Mouse (Mus musculus): Measurements from ENCODE around the gene Tm9sf3.

The Tm9sf3 gene

DNA sequence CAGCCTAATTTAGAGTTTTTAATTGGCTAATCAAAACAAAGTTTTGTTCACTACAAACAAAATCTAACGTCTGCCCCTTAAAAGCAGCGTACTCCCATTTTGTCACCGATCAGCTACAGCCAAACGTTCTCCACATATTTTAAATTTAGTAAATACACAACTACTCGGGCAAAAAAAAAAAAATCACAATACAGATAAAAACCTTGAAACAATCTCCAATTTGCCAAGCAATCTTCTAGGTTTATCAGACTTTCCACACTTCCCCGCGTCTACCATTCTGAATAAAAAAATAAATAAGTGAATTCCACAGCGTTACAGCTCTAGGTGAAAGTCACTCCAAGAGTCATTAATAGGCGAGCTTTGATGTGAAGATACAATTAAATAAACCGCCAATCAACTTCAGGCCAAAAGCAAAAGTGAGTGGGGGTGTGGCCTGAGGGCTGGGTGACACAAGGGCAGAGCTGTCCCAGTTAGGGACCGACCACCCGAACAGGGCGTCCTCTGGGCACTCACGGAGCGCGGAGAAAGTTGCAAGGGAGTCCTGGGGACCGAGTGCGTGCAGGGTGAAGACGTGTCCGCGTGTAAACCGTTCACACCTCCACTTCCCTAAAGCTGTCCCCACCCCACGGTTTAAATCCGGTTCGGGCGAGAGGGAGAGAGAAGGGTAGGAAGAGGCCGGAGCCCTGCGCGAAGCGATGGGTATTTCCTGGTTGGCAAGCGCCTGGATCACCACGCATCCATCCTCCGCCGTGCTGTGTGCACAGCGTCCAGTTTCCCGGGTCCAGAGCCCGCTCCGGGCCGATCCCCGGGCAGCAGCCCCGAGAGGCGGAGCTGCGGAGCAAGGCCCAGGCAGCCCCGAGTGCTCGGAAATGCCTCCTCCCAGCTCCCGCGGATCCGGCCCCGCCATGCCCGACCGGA, 826 bp downstream of the Tm9sf3 start:
- DNase-seq: peak; percentile 76

DNA sequence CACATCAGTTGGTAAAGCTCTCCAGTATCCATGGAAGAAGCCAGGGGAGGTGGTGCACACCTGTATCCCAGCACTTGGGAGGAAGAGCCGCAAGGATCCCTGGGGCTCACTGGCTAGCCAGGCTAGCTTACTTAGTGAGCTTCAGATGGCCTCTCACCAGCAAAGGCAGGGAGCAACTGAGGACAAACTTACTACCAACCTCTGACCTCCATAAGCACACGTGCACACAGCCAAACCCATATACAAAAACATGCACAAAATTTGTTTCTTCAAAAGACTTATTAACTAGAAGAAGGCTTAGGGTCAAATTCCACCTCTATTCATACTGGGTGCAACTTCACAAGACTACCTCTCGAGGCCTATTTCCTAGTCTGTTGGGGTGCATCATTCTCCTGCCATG, 3.1 kb downstream of the Tm9sf3 start:
- DNase-seq: no peak

DNA sequence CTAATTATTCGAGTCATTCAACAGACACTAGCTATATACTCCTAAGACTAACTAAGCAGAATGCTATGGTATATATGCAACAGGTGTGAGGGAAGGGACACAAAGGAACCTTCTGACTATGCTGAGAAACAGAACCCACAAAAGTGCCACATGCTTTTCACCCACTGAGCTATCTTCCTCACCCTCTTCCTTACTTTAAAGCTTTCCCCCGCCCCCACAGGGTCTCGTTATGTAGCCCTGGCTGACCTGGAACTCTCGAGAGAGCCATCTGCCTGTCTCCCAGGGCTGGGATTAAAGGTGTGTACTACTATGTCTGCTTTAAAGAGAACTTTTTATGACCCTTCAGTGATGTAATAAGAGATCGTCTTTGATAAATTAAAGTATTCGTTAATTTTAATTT, 4.5 kb downstream of the Tm9sf3 start:
- no peak for DNase-seq

DNA sequence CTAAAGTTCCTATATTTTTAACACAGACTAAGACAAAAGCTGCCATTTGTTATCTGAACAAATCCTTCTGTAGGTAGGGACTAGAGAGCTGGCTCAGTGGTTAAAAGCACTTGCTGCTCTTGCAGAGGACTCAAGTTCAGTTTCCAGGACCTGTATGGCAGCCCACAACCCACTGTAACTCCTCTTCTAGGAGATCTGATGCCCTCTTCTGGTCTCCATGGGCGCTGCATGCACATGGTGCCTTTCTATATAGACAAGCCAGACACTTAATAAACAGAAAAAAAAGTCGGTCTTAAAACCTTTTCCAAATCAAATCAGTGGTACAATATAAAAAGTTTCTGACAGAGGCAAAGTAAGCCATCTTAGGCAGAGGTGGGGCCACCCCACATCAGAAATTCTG, 5.1 kb downstream of the Tm9sf3 start:
- peak; percentile 51 for DNase-seq

DNA sequence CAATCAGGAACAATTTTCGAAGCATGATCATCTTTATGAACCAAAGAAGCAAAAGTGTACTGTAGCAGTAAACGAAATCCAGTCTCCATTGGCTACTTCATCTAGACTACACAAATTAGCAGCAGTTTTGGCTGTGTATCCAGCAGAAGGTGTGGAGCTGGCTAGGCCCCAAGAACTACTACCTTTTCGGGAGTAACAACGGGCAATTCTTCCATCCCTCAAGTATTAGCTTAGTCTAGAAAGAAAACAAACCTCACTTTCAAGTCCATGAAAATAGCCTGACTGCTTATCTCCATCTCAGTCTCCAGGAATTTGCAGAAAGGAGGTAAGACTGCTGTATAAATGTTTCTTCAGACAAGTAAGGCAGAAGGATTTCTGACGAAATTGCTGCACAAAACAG, 9.2 kb downstream of the Tm9sf3 start:
- DNase-seq: no peak

DNA sequence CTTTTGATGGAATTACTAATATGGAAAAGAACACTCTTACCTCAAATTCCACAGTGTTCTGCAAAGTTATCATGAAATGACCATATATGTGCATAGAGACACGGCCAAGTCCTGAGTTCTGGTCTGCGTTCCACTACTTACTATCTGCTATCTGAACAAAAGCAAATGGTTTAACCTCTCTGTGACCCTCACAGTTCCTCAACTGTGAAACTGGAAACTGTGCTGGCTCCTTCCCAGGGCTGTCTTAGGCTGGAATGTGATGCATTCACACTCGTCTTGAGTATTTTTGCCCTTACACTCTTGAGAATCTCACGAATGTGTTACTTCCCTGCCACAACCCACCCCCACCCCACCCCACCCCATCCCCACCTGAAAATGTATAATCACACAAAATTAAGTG, 14.8 kb downstream of the Tm9sf3 start:
- DNase-seq: no peak

DNA sequence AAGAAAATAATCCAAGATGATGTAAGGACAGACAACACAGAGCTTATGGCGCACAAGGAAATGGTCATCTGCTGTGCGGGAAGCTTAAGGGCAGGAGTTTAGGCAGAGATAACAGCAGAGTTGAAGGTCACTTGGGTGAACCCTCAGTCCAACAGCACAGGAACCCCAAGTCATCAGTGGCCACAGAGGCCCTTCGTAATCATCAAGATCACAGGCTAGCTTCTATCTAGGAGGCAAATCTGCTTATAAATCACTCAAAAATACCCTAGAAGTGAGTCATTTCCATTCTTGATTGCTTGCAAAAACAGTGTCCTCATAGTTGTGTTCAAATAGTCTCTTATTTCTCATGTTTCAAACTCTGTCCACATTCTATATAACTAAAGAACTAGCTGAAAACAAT, 15.5 kb downstream of the Tm9sf3 start:
- DNase-seq: no peak

DNA sequence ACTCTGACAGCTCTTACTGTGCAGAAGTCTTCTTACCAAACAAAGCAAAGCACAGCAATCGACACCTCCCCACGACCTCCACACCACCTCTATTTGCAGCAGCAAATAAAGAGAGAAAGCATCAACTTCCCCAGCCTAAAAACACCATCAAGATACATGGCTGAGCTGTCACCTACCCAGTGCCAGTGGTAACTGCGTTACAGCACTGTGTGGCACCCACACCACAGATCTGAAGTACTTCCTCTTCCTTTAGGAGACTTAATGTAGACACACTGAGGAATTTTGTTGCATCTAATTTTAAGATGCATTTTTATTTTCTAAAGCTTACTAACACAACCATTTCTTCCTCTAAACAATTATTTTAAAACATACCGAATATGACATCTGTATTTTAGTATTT, 17.5 kb downstream of the Tm9sf3 start:
- DNase-seq: no peak

DNA sequence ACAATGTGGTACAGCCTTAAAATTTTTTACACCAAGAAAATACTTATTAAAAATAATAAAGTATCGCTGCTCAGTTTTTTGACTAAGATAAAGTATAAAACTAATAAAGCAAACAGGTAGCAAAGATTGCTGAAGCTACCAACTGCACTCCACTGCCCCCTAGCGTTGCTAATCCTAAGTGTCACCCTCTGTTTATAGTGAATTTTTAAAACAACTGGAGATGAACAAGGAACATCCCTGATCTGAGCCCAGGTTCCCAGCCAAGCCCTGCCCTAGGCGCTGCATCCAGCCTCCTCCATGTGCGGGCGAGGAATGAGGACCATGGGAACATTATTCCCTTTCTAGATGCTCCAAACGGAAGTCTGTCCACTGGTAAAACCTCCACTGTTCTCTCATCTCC, 19.2 kb downstream of the Tm9sf3 start:
- DNase-seq: peak; percentile 52

DNA sequence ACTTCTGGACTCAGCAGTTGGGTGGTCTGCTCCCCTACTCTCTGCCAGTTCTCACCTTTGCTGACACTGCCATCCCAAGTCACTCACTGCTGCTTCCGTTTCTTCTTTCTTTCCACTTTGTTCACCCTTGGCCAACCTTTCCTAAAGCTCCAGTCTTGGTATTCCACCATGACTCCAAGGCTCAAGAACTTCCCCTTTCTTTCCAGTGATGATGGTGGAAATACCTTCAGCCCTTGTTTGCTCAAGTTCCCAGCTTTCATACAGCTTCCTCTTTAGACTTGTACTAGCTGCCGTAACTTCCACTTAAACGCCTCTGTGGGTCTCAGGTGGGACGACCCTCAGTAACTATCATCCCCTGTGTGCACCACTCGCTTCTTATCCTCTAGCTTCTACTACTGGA, 21.8 kb downstream of the Tm9sf3 start:
- DNase-seq: no peak

DNA sequence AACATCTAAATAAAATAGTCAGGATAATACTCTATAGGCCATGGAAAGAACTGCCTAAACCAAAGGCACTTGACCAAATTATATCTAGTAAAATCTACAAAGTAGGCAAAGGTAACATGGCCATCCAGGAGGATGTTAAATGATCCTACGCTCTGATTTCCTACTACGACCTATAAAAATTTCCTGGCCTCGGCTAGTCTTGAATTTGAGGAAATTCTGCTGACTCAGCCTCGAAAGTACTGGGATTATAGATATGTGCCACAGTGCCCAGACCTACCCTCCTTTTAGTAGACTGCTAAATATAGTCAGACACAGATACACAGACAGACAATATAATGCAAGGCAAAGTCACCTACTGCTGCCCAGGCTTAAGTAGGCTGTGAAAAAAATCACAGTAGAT, 30.1 kb downstream of the Tm9sf3 start:
- DNase-seq: no peak

DNA sequence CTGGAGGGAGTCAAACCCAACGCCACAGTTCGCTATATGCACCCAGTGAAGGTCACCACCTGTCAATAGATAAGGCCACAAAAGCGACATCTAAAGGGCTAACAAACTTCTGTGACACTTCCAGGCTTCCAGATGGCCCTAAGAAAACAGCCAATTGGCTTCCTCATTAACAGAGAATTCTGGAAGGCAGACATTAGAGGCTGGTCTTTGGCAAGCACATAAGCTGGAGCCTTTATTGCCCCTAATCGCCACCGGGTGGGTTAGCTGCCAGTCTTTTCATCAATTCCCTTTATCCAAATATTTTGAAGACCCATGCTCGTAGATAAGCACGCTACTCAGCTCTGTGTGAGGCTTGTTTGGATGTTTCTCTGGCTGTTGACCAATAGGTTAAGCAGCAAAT, 55.5 kb downstream of the Tm9sf3 start:
- DNase-seq: no peak

DNA sequence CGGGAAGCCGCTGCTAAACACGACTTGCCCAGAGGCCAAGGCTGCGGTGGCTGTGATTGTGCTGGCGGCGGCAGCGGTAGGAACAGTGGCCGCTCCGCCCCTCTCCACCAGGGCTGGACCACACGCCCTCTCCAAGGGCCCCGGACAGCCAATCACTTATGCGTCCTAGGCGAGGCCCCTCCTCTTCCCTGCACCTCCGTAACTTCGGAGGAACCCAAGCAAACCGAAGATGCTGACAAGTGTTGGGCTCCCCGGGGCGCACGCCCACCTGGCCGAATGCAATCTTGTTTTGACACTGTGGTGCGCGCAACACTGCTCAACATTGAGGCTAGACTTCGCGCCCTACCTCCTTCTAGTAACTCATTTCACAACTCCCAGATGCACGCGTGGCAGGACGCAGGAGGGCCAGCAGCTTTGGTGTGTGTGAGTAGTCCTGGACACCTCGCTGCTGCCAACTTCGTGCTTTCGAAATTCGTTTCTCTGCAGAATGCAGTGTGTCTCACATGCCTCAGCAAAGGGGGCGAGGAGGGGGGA, 56.9 kb downstream of the Tm9sf3 start, which contains the start of gene Tll2:
TSS of gene Tll2 (minus strand) at position 25 of the 534 bp plus-strand sequence.
- peak; percentile 48 for DNase-seq

DNA sequence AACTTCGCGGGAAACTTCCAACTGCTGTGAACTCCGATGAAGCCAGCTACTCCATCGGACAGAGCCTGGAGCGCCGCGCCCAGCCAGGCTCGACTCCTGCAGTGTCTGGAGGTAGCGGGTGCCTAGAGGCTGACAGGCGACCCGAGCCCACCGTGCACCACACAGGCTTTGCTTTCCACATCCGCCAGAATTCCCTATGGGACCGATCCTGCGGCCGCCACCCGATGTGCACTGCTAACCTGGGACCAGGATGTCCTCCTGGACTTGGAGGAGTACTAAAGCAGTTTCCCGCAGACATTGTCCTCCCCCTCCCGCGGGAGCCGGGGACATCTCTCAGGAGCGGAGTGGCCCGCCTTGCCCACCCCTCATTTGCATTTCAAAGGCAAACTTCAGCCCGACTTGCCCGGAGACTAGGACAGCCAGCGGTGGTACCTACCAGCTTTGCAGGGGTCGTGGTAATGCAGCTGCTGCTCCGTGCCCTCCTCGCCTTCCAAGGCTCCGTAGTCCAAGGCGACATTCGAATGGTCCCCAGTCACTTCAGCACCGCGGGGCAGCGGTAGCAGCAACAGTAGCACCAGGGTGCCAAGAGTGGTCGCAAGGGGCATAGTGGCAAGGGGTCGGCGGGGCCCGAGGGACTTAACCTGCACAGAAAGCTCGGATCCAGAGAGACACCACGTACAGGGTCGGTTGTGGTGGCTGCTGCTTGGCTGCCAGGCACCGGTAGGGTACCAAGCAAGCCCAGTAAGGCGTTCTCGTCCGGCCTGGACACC, 57.6 kb downstream of the Tm9sf3 start:
- DNase-seq: no peak

DNA sequence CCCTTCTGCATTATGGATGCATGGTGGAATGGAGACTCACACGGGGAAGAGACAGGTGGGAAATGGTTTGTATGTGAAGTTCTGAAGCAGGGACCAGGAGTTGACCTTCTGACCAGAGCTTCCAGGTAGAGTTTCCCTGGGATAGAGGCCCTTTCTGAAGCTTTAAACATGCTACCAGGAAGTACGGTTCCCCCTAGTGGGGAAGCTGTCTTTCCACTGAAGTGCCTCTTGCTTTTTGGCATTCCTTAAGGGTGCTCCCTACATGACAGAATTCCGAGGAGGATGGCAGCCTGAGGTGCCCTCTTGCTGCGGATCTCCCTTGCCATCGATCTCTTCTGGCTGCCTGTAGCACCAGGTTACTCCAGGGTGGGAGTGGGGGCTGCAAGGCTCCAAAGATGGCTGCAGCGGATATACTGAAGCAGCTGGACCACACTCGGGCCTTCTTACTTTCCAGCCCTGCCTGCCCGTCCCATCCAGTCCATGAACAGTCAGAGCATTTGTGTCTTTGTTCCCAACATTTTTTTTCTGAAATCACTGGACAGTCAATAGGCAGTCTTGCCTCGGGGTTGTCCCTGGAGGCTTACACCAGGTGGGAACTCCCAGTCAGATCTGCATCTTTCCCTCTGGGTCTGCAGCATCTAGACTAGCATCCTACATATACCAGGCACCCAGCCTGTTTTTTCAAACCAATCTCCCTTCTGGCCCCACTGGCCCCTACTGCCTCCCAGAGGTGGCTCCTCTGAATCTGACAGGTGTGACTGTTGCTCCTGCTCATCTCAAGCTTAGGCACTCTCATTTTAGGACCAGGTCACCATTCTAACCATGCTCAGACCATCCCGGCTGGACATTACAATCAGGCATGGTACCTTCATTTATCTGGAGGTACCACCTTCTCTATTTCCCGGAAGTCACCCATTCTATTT, 59.4 kb downstream of the Tm9sf3 start:
- DNase-seq: no peak

DNA sequence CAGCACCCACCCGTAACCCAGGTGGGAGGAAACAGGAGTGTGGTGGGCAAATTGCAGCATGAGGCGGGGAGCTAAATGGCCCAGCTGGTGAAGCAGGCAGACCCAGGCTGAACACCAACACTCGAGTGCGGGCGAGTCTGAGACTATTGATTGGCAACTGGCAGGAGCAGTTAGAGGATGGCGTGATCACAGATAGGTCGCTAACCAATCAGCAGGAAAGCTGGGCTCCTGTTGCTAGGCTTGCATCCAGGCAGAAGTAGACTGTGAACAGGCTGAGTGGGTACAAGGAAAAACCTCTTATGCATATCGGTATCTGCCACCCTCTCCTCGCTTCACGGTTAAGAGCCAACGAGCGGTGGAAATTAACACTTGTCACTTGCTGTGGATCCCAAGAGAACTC, 66.2 kb downstream of the Tm9sf3 start:
- no peak for DNase-seq

DNA sequence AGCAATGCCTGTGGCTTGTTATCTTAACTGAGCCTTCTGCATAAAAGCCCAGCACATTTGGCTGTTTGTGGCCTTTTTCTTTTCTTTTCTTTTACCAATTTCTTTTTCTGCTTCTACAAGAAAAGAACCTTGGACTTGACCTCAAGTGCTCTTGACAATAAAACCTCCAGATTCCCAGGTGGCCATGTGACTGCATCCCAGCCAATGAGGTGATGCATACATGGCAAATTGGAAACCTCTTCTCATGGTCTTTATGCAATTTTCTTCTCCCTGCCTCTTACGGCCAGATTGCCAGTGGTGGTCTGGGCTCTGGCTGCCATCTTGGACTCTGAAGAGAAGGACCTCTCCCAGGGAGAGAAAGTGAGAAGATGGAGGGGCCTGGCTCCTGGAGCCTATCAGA, 70.4 kb downstream of the Tm9sf3 start:
- DNase-seq: no peak

DNA sequence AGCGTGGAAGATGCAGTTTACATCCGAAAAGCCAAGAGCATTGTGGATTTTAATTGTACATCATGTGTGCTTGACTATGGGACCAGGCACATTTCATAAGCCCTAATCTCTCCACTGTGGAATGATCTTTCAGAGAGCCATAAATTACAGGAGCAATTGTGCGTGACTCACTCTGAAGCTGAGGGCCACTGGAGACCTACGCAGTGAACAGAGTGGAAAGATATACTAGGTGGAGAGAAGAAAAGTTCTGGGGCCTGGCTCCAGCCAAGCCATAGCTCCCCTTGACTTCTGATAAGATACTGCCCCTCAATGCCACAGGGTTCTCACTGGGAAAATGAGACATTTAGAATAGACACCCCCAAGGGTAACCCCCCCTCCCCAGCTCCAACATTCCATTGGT, 70.8 kb downstream of the Tm9sf3 start:
- DNase-seq: no peak

DNA sequence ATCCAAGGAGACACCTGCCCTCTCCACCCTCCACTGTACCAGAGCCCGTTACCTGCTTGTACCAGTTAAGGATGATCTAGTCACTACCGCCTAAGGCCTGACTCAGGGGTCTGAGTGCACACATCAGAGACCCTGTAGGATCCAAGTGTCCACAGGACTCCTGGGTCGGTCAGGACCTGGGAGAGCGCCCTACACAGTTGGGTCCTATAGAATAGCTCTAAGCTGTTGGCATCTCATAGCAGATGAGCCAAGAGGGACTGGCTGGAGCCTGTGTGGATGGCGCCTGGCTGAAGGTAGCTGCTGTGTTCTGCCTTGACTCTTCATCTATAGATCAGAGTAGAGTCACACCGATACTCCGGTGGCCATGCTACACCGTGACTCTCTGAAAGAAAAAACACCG, 72.1 kb downstream of the Tm9sf3 start:
- peak; percentile 18 for DNase-seq

DNA sequence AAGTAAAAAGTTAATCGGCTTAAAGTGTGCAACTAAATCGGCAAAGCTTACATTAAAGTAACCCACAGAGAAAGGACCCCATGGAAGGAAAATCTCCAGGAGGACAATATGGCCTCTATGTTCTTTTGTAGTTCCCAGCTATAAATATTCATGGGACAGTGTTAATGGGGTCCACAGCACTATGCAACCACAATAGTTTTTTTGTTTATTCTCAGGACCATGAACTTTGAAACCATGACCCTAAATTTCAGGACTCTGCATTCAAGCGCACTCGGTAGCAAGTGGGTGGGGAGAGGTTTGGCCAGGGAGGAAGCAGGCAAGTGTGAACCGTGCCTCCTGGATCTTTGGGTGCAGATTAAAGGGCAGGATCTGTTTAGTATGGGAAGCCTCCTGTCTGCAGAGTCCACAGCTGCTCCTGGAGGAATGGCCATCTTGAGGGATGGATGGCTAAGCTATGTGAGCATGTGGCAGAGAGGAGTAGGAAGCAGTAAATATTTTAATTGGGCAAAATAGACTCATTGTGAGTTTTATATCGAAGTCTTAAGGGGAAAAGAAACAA, 72.8 kb downstream of the Tm9sf3 start:
- no peak for DNase-seq

DNA sequence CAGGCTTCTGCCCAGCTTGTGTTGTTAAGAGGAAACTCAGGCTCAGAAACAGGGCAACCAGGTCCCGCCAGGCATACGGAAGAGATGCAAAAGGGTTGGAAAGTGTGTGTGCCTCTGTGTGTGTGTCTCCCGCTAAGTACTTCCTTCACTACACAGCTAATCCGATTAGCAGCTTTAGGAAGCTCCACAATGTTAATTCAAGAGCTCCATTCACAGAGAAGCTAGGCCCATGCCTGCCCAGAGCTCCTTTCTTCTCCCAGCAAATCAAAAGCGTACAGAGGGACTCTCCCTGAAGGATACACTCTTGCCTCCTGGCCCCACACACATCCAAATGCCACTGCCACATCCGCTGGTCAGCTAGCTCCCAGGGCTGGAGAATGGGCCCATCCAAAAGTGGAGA, 86.5 kb downstream of the Tm9sf3 start:
- no peak for DNase-seq

DNA sequence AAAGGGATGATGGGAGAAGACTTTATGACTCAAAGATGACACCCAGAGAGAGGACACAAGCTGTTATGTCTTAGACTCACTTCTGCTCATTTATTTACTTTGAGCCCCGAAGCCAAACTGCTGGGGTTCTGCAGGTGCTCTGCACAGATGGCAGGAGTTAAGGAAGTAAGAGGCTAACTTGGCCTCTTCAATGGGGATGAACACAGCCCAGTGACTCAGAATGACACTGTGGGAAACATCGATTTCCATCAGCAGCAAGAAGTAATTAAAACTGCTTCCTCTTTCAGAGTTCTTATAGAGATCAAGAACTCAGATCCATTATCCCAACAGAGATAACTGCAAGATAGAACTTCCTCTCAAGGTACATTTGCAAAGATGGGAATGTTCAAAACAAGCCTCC, 86.9 kb downstream of the Tm9sf3 start:
- no peak for DNase-seq

DNA sequence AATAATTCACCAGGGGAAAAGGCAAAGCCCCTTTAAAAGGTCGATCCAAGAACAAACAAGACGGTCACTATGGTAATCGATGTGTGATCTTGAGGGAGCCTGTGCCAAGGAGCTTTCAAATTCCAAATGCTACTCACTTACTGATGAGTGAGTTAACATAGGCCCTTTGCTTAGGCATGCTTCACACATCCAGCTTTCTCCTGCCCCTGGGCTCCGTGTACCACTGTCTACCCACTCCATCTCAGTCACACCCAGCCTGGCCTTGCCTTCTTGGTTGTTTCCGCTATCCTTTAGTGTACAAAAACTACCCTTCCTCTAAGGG, 97.9 kb downstream of the Tm9sf3 start:
- no peak for DNase-seq

Data from liver (tissue).